Mouse (Mus musculus) hindbrain, embryonic 11.5 days (tissue): ENCODE data around the gene Gstm6. TPM values are rescaled to one million over a fixed set of nuclear protein-coding genes. Genes with fewer than 3 reads are reported as not detected.
"Not testable (repeated sequence)": the region's sequence is repeated elsewhere in the genome, so short reads cannot be mapped to it uniquely, and the experiment has no call there.

Experiments used
- ATAC-seq: fragments of 200-750 bp; cut with Nextera tagmentation; 2 replicates; pipeline ENCODE4 v1.8.0; 2017; ENCODE audit warnings: mild to moderate bottlenecking, moderate TSS enrichment, moderate library complexity; ENCODE audit not compliant: low FRiP score
- DNase-seq: peaks from one replicate; pipeline ENCODE4 v3.0.0-alpha.2; 2015; ENCODE audit warnings: low spot score
- H3K27ac ChIP-seq: fragments of 300-500 bp; sonication (generic); 2 replicates; pipeline ENCODE4 v1.5.1; 2014; ENCODE audit warnings: mild to moderate bottlenecking, low read depth, low read length
- H3K27me3 ChIP-seq: fragments of 300-500 bp; sonication (generic); 2 replicates; pipeline ENCODE4 v1.6.1; 2014; ENCODE audit warnings: mild to moderate bottlenecking, low read length, moderate library complexity, mixed read lengths; ENCODE audit not compliant: control insufficient read depth, insufficient read depth
- H3K36me3 ChIP-seq: fragments of 300-500 bp; sonication (generic); 2 replicates; pipeline ENCODE4 v1.6.1; 2014; ENCODE audit warnings: mild to moderate bottlenecking, low read length, moderate library complexity, mixed read lengths; ENCODE audit not compliant: control insufficient read depth, insufficient read depth
- H3K4me1 ChIP-seq: fragments of 300-500 bp; sonication (generic); replicated peaks from 2 replicates; pipeline ENCODE4 v1.6.1; 2014; ENCODE audit warnings: low read length, mixed read lengths; ENCODE audit not compliant: control insufficient read depth, insufficient read depth
- H3K4me2 ChIP-seq: fragments of 300-500 bp; sonication (generic); replicated peaks from 2 replicates; pipeline ENCODE4 v1.6.1; 2014; ENCODE audit warnings: mild to moderate bottlenecking, low read depth, low read length
- H3K4me3 ChIP-seq: fragments of 300-500 bp; sonication (generic); 2 replicates; pipeline ENCODE4 v1.5.1; 2014; ENCODE audit warnings: low read depth, low read length
- H3K9ac ChIP-seq: fragments of 300-500 bp; sonication (generic); 2 replicates; pipeline ENCODE4 v1.6.1; 2014; ENCODE audit warnings: low read depth, low read length
- H3K9me3 ChIP-seq: fragments of 300-500 bp; sonication (generic); 2 replicates; pipeline ENCODE4 v1.6.1; 2016; ENCODE audit warnings: low read length; ENCODE audit not compliant: control insufficient read depth
- WGBS: fragments of 180-500 bp; shearing (Covaris S2); extraction: QIAGEN DNeasy Blood & Tissue Kit; methylation state at CpG from one replicate; pipeline ENCODE4 v1.1.7; 2014; 5-methylcytosine and 5-hydroxymethylcytosine counted together
- polyA plus RNA-seq: library from polyadenylated mRNA; unstranded; fragments of >200 nt; fragmentation: Nextera tagmentation; extraction: Ambion mirVana; gene quantifications from 2 replicates; pipeline ENCODE4 v1.2.1, GENCODE M21; 2014

Gstm6 gene
- polyA plus RNA-seq, 1 experiment from 2014 or later = 6.6 TPM

GRCm38 (mm10) chr3:107895194-107895719 is 48.3 kb downstream of the Gstm6 start:
- Histone ChIP-seq H3K27ac (no peak overlapping the region), H3K9ac (peak overlapping the region; percentile 83), H3K9me3 (no peaks in the 10 kb centered on the region), H3K36me3 (no peaks in the 10 kb centered on the region), H3K4me3 (peak overlapping the region; percentile 77), H3K27me3 (no peaks in the 10 kb centered on the region), H3K4me1 (no peaks in the 10 kb centered on the region), H3K4me2 (peak overlapping the region; percentile 80)
- 13% methylated on average over 6 of the region's 6 CpGs for WGBS
- peak; percentile 44 for ATAC-seq
- no peak for DNase-seq

- not testable (repeated sequence) for H3K27me3 ChIP-seq, ATAC-seq
Measured at GRCm38 (mm10) chr3:107889236-107889635, 54.3 kb downstream of the Gstm6 start.

More at GRCm38 (mm10) chr3:107889236-107889635, 54.3 kb downstream of the Gstm6 start:
- not testable (repeated sequence) for H3K4me2 ChIP-seq, H3K9me3 ChIP-seq, DNase-seq, H3K36me3 ChIP-seq, H3K9ac ChIP-seq, H3K4me1 ChIP-seq, H3K4me3 ChIP-seq, H3K27ac ChIP-seq
- WGBS = 85% methylated on average over 2 of the region's 2 CpGs

Other genes with a start within 250 kb of the Gstm6 start
- 117 and 123 TPM in 2 replicates for gene Ahcyl1, start 247.2 kb downstream of the Gstm6 start, polyA plus RNA-seq
- gene Csf1, start 183.3 kb downstream of the Gstm6 start, polyA plus RNA-seq = 5.3 and 6.0 TPM in 2 replicates
- not detected in 2 replicates for gene Eps8l3, start 66.5 kb downstream of the Gstm6 start, polyA plus RNA-seq
- gene Gstm5, start 47.9 kb downstream of the Gstm6 start, polyA plus RNA-seq = 236 and 261 TPM in 2 replicates
- gene Gstm7, start 11.9 kb downstream of the Gstm6 start, polyA plus RNA-seq = 58.3 and 64.9 TPM in 2 replicates
- not detected in 2 replicates for gene Gstm3, start 25.5 kb upstream of the Gstm6 start, polyA plus RNA-seq
- gene Gstm2, start 42.7 kb upstream of the Gstm6 start, polyA plus RNA-seq = 23.1 and 23.2 TPM in 2 replicates
- 32.5 and 34.4 TPM in 2 replicates for gene Gstm1, start 74.2 kb upstream of the Gstm6 start, polyA plus RNA-seq
- 11.4 and 12.9 TPM in 2 replicates for gene Gstm4, start 101.1 kb upstream of the Gstm6 start, polyA plus RNA-seq
- gene Ampd2, start 142.9 kb upstream of the Gstm6 start, polyA plus RNA-seq = 32.1 and 32.6 TPM in 2 replicates
- gene Gnat2, start 149.0 kb upstream of the Gstm6 start, polyA plus RNA-seq = 0.62 and 0.89 TPM in 2 replicates
- gene Gnai3, start 202.4 kb upstream of the Gstm6 start, polyA plus RNA-seq = 199 and 224 TPM in 2 replicates
- gene Gpr61, start 211.1 kb upstream of the Gstm6 start, polyA plus RNA-seq = 0.34 and 0.57 TPM in 2 replicates
- gene Amigo1, start 242.6 kb upstream of the Gstm6 start, polyA plus RNA-seq = 4.2 and 6.0 TPM in 2 replicates